Mouse (Mus musculus) brain, embryonic 14.5 days (tissue): ENCODE data around the gene F2. TPM values are rescaled to one million over a fixed set of nuclear protein-coding genes. Genes with fewer than 3 reads are reported as not detected.

Experiments used
- DNase-seq: peaks from one replicate; pipeline ENCODE4 v3.0.0-alpha.2; 2011; ENCODE audit warnings: low read depth
- CTCF ChIP-seq: fragments of 200-500 bp; IDR thresholded peaks from 2 replicates; pipeline ENCODE4 v1.5.1; 2012; ENCODE audit warnings: inconsistent platforms, mild to moderate bottlenecking, moderate library complexity, borderline replicate concordance; ENCODE audit not compliant: insufficient read depth, insufficient read length; ENCODE audit errors: extremely low read depth
- POLR2A ChIP-seq: fragments of 200-500 bp; IDR thresholded peaks from 2 replicates; pipeline ENCODE4 v1.6.1; 2012; ENCODE audit warnings: mild to moderate bottlenecking, inconsistent platforms, borderline replicate concordance; ENCODE audit not compliant: poor library complexity, insufficient read depth, insufficient read length, severe bottlenecking; ENCODE audit errors: extremely low read depth
- polyA plus RNA-seq: library from polyadenylated mRNA; depleted of rRNA; stranded (reverse); fragments of >200 nt; gene quantifications from 2 replicates; pipeline ENCODE4 v1.2.3, GENCODE M21; 2012; rRNA removed

The F2 gene
- 0.18 TPM in 2 replicates for polyA plus RNA-seq

DNA sequence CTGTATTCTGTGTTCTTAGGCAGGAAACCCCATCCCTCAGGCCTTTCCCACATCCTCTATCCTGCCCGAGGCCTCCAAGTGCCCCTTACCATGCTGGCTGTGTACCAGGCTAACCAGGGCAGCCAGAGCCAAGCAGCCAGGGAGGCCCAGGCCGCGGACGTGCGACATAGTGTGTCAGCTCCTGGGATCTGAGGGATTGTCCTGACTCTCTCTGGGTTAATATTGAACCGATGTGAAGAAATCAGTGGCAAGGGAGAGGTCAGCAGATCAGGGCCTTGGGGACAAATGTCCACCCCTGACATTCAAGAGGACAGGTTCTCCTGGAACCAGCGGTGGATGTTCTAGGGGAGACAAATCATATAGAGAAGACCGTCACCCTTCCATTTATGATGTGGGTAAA lies at the start of gene F2:
F2 (minus strand) TSS at position 186 of the 400 bp plus-strand sequence.
- TF ChIP-seq CTCF, result no peak
- TF ChIP-seq POLR2A, result no peak
- no peak for DNase-seq

DNA sequence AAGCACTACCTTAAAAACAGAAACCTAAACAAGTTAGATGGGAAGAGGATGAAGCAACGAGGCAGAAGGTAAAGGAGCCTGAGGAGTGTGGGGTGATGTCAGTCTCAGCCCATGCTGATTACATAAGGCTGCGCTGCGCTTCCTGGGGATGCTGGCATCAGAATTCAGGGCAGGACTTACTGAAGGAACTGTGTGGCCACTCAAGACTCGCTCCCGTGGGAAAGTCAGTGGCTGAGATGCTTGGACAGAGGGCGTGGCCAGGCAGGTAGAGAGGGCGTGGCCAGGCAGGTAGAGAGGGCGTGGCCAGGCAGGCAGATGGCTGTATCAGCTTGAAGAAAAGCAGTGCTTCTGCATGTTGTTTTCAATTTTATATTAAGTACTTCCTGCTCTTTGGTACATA lies 47.7 kb upstream of the F2 start:
- no peak for TF ChIP-seq POLR2A
- no peak for TF ChIP-seq CTCF
- DNase-seq, result no peak

DNA sequence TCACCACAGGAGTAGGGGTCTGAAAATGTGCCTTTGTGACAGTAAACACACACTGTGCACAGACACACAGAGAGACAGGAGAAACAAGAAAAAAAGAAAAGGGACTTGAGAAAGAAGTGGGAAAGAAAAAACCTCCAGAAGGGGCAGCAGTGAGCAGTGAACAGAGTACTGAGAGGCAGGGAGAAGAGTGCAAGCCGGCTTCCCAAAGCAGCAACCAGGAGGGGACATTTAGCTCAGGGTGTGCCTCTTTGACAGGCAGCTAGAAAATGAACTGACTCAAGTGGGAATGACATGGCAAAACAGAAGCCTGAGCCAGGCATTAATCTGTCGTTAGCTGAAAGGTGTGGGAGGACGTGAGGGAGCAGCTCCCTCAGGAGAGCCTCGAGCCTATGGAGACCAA lies 46.6 kb upstream of the F2 start:
- DNase-seq, result peak; percentile 63

DNA sequence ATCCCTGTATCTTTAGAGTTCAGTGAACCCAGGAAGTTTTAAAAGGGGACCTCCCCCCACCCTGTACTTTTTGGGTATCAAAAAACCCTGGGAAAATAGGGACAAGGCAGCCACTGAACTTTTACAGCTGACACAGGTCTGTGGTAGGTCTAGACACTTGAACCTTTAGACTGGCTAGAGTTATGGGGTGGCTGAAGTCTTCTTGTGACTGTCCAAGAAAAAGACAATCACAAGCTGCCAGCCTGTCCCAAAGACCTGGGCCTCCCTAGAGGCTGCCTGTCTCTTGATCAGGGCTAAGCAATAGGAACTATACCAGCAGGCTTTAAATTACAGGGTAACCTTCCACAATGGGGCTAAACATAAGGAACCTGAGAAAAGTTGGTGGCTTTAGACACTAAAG lies 40.7 kb upstream of the F2 start:
- DNase-seq, result no peak
- TF ChIP-seq CTCF, result no peak
- no peak for TF ChIP-seq POLR2A

More for the DNA sequence above, 46.6 kb upstream of the F2 start:
- TF ChIP-seq CTCF, result peak; percentile 46; the same call in 1 of the 2 replicates
- TF ChIP-seq POLR2A, result no peak

DNA sequence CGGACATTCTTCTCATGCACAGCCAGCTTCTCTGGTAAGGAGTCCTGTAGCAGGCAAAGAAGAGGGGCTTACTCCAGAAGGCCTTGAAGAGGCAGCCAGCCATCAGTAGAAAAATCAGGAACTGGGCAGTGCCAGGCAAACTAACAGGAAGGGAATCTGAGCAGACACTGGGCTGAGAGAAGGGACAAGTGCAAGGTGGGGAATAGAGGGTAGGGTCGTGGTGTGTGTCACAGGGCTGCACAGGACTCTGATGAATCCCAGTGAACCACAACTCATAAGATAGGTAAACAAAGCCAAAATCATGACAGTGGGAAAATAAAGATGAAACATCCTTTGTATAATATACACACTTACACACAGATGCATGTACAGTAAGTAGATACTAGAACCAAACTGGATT lies 40.2 kb upstream of the F2 start:
- no peak for DNase-seq
- TF ChIP-seq POLR2A (no peak), CTCF (no peak)

DNA sequence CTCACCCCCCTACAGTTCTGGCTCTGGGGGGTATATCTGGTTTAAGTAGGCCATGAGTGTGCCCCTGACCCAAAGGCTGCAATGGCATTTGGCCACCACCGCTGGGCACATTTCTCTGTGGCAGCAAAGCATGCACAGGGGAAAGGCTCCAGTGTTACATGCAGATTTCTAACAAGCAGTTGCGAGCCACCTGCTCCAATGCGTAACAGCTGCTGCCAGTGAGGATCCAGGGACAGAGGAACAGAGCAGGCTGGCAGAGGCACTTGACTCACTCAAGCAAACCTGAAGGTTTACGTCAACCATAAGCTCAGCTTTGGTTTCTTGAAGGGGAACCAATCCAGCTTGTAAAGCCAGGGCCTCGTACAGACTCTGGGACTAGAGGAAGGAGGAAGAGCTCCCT lies 38.7 kb upstream of the F2 start:
- TF ChIP-seq CTCF (no peak), POLR2A (no peak)
- DNase-seq, result peak; percentile 12

DNA sequence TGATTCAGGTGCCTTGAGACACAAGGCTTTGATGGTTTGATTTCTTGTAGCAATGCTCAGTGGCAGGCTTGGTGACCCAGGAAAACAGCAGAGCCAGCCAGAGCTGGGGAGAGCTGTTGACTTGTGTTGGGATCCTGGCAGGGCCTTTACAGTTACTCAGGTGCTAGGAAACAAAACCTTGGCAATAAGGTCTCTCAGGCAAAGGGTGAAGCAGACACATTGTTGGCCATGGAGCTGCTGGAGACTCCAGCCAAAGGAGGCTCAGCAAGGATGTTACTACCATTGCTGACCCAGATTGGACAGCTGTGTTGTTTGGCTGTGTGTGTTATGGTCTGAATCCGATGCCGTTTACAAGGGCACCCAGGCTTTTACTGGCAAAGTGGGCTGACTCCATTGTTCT lies 37.4 kb upstream of the F2 start:
- no peak for DNase-seq
- TF ChIP-seq CTCF (no peak), POLR2A (no peak)

DNA sequence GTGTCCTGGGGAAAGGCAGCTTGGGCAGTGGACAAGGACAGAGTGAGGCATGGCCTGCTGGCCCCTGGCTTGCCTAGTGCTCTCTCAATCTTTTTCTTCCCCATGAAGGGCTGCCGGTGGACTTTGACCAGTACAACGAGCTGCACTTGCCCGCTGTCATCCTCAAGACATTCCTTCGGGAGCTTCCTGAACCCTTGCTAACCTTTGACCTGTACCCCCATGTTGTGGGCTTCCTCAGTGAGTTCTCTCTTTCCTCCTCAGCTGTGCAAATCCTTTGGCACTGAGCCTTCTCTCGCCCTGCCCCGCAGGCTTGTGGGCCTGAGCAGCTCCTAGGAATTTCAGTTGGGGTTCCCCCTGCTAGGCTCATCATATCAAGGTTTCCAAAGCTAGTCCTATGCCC lies 33.8 kb upstream of the F2 start:
- DNase-seq, result no peak
- TF ChIP-seq CTCF (no peak), POLR2A (no peak)

DNA sequence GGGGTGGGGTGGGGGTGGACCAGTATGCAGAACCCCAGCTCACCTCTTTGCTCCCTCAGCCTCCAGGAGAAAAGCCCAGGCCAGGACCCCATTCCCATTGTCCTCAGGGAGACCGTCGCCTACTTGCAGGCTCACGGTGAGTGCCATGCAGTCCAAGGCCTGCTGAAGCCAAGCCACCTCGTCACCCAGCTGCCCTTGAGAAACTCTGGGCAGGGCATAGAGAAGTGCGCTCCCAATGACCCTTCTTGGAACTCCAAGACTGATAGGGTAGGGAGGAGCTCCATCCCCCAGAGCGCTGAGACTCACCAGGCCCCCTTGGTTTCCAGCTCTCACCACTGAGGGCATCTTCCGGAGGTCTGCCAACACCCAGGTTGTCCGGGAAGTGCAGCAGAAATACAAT lies 33.1 kb upstream of the F2 start:
- DNase-seq, result no peak
- TF ChIP-seq CTCF, result no peak
- TF ChIP-seq POLR2A, result no peak

DNA sequence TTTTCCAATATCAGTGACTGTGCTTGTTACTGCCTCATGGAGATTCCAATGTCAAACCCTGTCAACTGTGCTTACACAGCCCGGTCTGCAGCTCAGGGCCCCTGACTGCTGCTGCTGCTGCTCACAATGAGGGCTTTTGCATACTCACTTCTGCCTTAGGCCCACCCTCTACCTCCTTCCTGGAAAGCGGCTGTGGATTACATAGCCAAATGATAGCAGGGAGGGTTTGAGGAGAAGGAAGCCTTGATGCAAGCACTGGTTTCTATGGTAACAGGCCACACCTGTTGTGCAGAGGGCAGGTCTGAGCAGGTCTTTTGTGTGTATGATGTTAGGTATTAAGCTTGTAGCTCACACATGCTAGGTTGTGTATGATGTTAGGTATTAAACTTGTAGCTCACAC lies 31.5 kb upstream of the F2 start:
- no peak for DNase-seq
- TF ChIP-seq POLR2A (no peak), CTCF (no peak)

DNA sequence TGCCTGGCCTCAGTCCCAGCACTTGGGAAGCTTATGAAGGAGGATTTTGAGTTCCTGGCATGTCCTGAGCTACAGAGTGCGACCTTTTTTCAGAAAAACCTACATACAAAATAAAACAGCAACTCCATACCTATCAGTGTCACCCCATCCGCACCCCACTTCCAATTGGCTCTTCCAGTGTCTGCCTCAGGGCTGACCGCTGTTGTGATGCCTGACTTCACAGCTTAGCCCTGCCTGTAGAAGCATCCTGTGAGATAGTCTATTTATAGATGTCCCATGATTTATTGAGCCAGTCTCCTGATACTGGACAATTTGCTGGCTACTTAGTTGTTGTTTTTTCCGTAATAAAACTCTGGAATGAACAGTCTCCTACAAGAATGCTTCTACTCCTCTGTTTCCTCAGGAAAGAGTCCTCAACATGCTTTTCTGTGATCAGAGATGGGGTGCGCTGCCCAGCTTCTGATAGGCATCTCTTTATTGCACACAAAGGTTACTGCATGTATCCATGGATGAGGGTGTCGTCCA lies 30.2 kb upstream of the F2 start:
- TF ChIP-seq CTCF (no peak), POLR2A (no peak)
- DNase-seq, result no peak

DNA sequence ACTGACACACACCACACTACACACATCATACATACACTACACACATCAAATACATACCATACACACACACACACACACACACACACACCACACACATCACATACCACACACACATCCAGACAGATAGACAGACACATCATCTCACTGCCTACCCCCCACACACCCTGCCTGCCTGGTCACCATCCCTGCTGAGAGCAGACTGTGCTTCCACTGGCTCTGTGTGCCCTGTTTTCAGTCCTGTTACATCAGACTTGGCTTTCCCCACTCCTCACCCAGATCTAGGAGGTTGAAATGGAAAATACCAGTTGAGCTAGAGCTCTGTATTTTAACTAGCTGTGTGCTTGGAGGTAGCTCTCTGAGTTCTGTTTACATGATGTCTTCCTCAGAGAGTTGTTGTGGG lies 28.6 kb upstream of the F2 start:
- TF ChIP-seq CTCF (no peak), POLR2A (no peak)
- DNase-seq, result no peak

DNA sequence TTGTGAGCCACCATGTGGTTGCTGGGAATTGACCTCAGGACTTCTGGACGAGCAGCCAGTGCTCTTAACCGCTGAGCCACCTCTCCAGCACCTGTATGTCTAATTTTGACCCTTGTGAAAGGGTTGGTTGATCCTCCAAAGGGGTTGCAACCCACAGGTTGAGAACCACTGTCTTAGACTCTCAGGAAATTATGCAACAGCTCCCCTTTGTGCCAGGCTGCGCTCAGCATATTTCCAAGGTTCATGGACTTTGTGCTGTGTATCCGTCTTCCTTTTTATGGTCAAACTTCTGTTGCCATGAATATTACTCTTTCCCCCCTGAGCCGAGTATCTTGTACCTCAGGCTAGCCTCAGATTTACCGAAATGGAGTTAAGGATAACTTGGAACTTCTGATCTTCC lies 24.8 kb upstream of the F2 start:
- TF ChIP-seq CTCF, result no peak
- TF ChIP-seq POLR2A, result no peak
- no peak for DNase-seq

DNA sequence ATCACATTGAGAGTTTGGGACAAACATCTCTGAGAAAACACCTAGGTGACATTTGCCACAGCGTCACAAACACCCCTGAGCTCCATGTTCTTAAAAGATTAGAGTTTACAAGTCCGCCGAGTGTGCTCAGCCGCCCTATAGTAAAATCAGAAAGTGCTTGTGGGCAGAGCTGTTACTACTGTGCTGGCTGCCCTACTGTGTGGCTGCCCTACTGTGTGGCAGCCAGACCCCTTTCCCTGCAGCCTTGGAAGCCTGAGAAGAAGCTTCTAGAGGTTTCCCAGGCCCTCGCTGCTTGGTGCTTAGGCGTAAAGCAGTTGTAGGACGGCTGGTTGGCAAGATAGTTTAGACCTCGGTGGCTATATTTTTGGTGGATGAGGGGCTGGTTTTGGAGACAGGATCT lies 23.4 kb upstream of the F2 start:
- no peak for TF ChIP-seq POLR2A
- TF ChIP-seq CTCF, result no peak
- no peak for DNase-seq

DNA sequence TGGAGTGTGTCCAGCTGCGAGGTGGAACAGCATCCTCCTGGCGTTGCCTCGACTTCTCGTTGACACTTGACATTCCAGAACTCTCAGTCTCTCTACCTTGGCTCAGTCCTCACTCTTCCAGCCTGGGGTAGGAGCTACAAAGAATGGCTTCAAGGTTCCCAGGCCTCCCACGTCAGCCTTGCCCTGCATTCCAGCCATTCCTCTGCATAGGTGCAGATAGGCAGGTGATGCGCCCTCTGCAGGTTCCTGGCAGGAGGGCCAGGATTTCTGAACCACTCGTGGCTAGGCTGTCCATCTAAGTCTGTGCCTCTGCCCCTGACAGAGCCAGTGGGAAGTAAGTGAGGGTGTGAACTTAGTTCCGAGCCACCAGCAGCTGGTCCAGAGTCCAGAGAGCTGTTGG lies 20.6 kb upstream of the F2 start:
- no peak for DNase-seq
- TF ChIP-seq CTCF (peak; percentile 7; the same call in 1 of the 2 replicates), POLR2A (no peak)
